Mouse (Mus musculus): Measurements from ENCODE around the gene Defb13.

DNA sequence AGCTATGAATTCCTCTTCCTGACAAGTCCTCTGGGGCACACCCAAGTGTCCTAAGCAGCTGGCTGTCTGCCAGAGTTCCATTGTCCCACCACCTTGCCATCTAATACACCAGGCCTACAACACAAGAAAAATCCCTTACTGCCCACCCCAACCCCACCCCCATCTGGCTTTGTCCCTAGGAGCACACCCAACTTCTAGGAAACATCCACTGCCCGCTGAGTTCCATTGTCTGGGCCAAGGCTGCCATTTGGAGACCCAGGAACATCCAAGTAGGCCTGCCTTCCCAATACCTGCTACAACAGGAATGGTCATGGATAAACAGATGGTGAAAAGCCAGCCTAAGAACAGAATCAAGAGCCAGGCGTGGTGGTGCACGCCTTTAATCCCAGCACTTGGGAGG, 9.8 kb downstream of the Defb13 start:
- no peak for TF ChIP-seq CTCF (IDR thresholded peaks at IDR 0.05; ENCODE audit: low read depth, low read length)
- TF ChIP-seq POLR2AphosphoS5 (IDR thresholded peaks at IDR 0.05; ENCODE audit: insufficient replicate concordance, low read depth, low read length) = no peak
- no peak for TF ChIP-seq GATA1 (IDR thresholded peaks at IDR 0.05; ENCODE audit: borderline replicate concordance, low read length)
- TF ChIP-seq TAL1 (conservative IDR thresholded peaks at IDR 0.05; ENCODE audit: low read depth, low read length) = no peak

Measured in G1E (cell line).